Mouse (Mus musculus): Measurements from ENCODE around the gene Sox12.
A peak's percentile ranks its signal among the peaks of the same experiment; 100 is the strongest.

Sox12 gene

GRCm38 (mm10) chr2:152406126-152406525, 8.3 kb upstream of the Sox12 start:
- DNase-seq (ENCODE audit: low read depth): peak; percentile 87

GRCm38 (mm10) chr2:152399122-152399542, 1.3 kb upstream of the Sox12 start:
- no peak for DNase-seq (ENCODE audit: low read depth)

- no peak for DNase-seq (ENCODE audit: low read depth)
These were observed 828 bp upstream of the Sox12 start for GRCm38 (mm10) chr2:152398691-152399090.

GRCm38 (mm10) chr2:152397004-152397589, 766 bp downstream of the Sox12 start:
- DNase-seq (ENCODE audit: low read depth): no peak

- DNase-seq (ENCODE audit: low read depth): peak; percentile 76
These were observed 1.5 kb downstream of the Sox12 start for GRCm38 (mm10) chr2:152396110-152397003.

GRCm38 (mm10) chr2:152395271-152395920, 2.5 kb downstream of the Sox12 start:
- no peak for DNase-seq (ENCODE audit: low read depth)

- no peak for DNase-seq (ENCODE audit: low read depth)
These were observed 4.4 kb downstream of the Sox12 start for GRCm38 (mm10) chr2:152393225-152394017.

GRCm38 (mm10) chr2:152392786-152393185, 5.1 kb downstream of the Sox12 start:
- no peak for DNase-seq (ENCODE audit: low read depth)

GRCm38 (mm10) chr2:152384191-152384590, 13.7 kb downstream of the Sox12 start:
- no peak for DNase-seq (ENCODE audit: low read depth)

GRCm38 (mm10) chr2:152376345-152376741, 21.5 kb downstream of the Sox12 start, which contains the start of gene Nrsn2:
TSS of gene Nrsn2 (minus strand) at chr2:152376638.
- DNase-seq (ENCODE audit: low read depth): no peak

- DNase-seq (ENCODE audit: low read depth): no peak
These were observed 22.1 kb downstream of the Sox12 start for GRCm38 (mm10) chr2:152375652-152376344.

GRCm38 (mm10) chr2:152373547-152373946, 24.3 kb downstream of the Sox12 start:
- DNase-seq (ENCODE audit: low read depth): no peak

GRCm38 (mm10) chr2:152372661-152373060, 25.2 kb downstream of the Sox12 start:
- no peak for DNase-seq (ENCODE audit: low read depth)

GRCm38 (mm10) chr2:152372104-152372503, 25.8 kb downstream of the Sox12 start:
- no peak for DNase-seq (ENCODE audit: low read depth)

- DNase-seq (ENCODE audit: low read depth): no peak
These were observed 29.2 kb downstream of the Sox12 start for GRCm38 (mm10) chr2:152368532-152369140.

- no peak for DNase-seq (ENCODE audit: low read depth)
These were observed 29.9 kb downstream of the Sox12 start for GRCm38 (mm10) chr2:152367917-152368316.

GRCm38 (mm10) chr2:152363245-152364147, 34.4 kb downstream of the Sox12 start:
- DNase-seq (ENCODE audit: low read depth): peak; percentile 73

GRCm38 (mm10) chr2:152361193-152361592, 36.7 kb downstream of the Sox12 start:
- DNase-seq (ENCODE audit: low read depth): no peak

GRCm38 (mm10) chr2:152360271-152360775, 37.5 kb downstream of the Sox12 start:
- no peak for DNase-seq (ENCODE audit: low read depth)

GRCm38 (mm10) chr2:152359616-152360015, 38.2 kb downstream of the Sox12 start:
- DNase-seq (ENCODE audit: low read depth): no peak

Data from fibroblast of lung, adult 2 months (primary cell).